Mouse (Mus musculus): Measurements from ENCODE around the gene 1700001K19Rik.

DNA sequence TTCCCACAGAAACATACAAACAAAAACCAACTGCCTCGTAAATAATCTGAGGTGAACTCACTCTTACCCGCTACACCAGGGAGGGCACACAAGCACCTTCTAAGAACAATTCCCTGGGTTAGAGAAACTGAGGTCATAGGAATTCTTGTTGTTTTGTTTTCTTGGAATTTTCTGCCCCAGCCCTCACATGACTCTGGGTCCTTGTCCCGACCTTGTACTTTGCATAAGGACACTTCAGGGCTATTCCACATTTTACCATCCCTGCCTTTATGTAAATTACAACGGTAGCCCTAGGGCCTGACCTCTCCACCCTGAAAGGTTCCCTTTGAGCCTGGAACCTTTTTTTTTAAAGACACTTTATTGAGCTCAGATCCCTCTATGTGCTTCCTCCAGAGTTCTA, 20.1 kb upstream of the 1700001K19Rik start, which contains the start of gene Hsp90aa1:
- TF ChIP-seq EP300 (IDR thresholded peaks at IDR 0.05; ENCODE audit: insufficient read depth, low read depth, low read length), result peak; percentile 88
- TF ChIP-seq CTCF (IDR thresholded peaks at IDR 0.05; ENCODE audit: low read depth, low read length), result no peak
